Mouse (Mus musculus): Measurements from ENCODE around the gene Slit1. TPM values are rescaled to one million over a fixed set of nuclear protein-coding genes. Genes with fewer than 3 reads are reported as not detected.

The Slit1 gene
- polyA plus RNA-seq, 1 experiment from 2014 or later = 18.0 TPM

- peaks cover 30% of the 10 kb centered on the region for H3K36me3 ChIP-seq
- no peaks in the 10 kb centered on the region for H3K4me1 ChIP-seq (replicated peaks)
- H3K9me3 ChIP-seq = no peaks in the 10 kb centered on the region
- no peak for DNase-seq (ENCODE audit: low spot score)
- H3K27me3 ChIP-seq (ENCODE audit: insufficient read depth, poor library complexity, severe bottlenecking) = no peaks in the 10 kb centered on the region
- H3K4me3 ChIP-seq = no peak overlapping the region
- H3K27ac ChIP-seq = no peak overlapping the region
- 90% methylated on average over 3 of the region's 3 CpGs for WGBS
Measured at GRCm38 (mm10) chr19:41560856-41561255, 182.6 kb downstream of the Slit1 start.

- 92% methylated on average over 9 of the region's 9 CpGs for WGBS
- DNase-seq (ENCODE audit: low spot score) = no peak
- Histone ChIP-seq H3K4me3 (no peak overlapping the region), H3K4me1 (replicated peaks) (no peaks in the 10 kb centered on the region), H3K27ac (no peak overlapping the region), H3K36me3 (peaks cover 36% of the 10 kb centered on the region), H3K27me3 (ENCODE audit: insufficient read depth, poor library complexity, severe bottlenecking) (no peaks in the 10 kb centered on the region), H3K9me3 (no peaks in the 10 kb centered on the region)
Measured at GRCm38 (mm10) chr19:41558891-41559486, 184.5 kb downstream of the Slit1 start.

GRCm38 (mm10) chr19:41557491-41557890 is 186.0 kb downstream of the Slit1 start:
- H3K4me1 ChIP-seq (replicated peaks) = no peaks in the 10 kb centered on the region
- no peaks in the 10 kb centered on the region for H3K27me3 ChIP-seq (ENCODE audit: insufficient read depth, poor library complexity, severe bottlenecking)
- peaks cover 46% of the 10 kb centered on the region for H3K36me3 ChIP-seq
- H3K9me3 ChIP-seq = no peaks in the 10 kb centered on the region
- 91% methylated on average over 4 of the region's 4 CpGs for whole genome bisulfite sequencing
- no peak overlapping the region for H3K27ac ChIP-seq
- DNase-seq (ENCODE audit: low spot score) = no peak
- H3K4me3 ChIP-seq = no peak overlapping the region

DNA sequence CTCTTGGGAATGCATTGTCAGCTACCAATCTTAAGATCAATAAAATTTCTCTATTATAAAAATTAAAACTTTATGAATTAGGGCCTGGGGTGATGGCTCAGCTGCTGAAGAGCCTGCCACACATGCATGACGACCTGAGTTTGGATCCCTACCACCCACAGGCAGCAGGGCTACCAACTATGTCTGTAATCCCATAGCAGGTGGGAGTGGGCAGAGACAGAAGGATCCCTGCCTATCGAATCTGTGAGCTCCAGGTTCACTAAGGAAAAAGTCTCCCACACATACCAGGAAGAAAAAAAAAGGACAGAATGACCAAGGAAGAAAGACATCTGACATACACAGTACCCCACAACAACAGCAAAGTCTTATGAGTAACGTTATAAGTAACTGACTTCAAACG is 186.5 kb downstream of the Slit1 start:
- H3K4me1 ChIP-seq (replicated peaks) = no peaks in the 10 kb centered on the region
- DNase-seq (ENCODE audit: low spot score) = no peak
- no peak overlapping the region for H3K4me3 ChIP-seq
- H3K9me3 ChIP-seq = no peaks in the 10 kb centered on the region
- H3K27ac ChIP-seq = no peak overlapping the region
- peaks cover 49% of the 10 kb centered on the region for H3K36me3 ChIP-seq
- 85% methylated on average over 4 of the region's 4 CpGs for WGBS
- H3K27me3 ChIP-seq (ENCODE audit: insufficient read depth, poor library complexity, severe bottlenecking) = no peaks in the 10 kb centered on the region

Other genes starting within 250 kb of the Slit1 start
- 3.0 and 3.3 TPM in 2 replicates for gene Gm340, start 161.3 kb downstream of the Slit1 start, polyA plus RNA-seq (2016; fragmentation: Nextera tagmentation; extraction: Ambion mirVana)
- 27.9 and 37.9 TPM in 2 replicates for gene Arhgap19, start 58.4 kb upstream of the Slit1 start, polyA plus RNA-seq (2016; fragmentation: Nextera tagmentation; extraction: Ambion mirVana)
- 10.8 and 13.4 TPM in 2 replicates for gene Frat1, start 86.3 kb upstream of the Slit1 start, polyA plus RNA-seq (2016; fragmentation: Nextera tagmentation; extraction: Ambion mirVana)
- 5.4 and 6.7 TPM in 2 replicates for gene Frat2, start 104.5 kb upstream of the Slit1 start, polyA plus RNA-seq (2016; fragmentation: Nextera tagmentation; extraction: Ambion mirVana)
- 27.3 and 34.1 TPM in 2 replicates for gene Rrp12, start 152.5 kb upstream of the Slit1 start, polyA plus RNA-seq (2016; fragmentation: Nextera tagmentation; extraction: Ambion mirVana)
- 900 and 1,138 TPM in 2 replicates for gene Pgam1, start 168.3 kb upstream of the Slit1 start, polyA plus RNA-seq (2016; fragmentation: Nextera tagmentation; extraction: Ambion mirVana)
- 75.5 and 92.1 TPM in 2 replicates for gene Exosc1, start 189.8 kb upstream of the Slit1 start, polyA plus RNA-seq (2016; fragmentation: Nextera tagmentation; extraction: Ambion mirVana)
- gene Zdhhc16, start 189.8 kb upstream of the Slit1 start, polyA plus RNA-seq (2016; fragmentation: Nextera tagmentation; extraction: Ambion mirVana) = 87.1 and 92.5 TPM in 2 replicates
- 32.2 and 39.5 TPM in 2 replicates for gene Mms19, start 237.5 kb upstream of the Slit1 start, polyA plus RNA-seq (2016; fragmentation: Nextera tagmentation; extraction: Ambion mirVana)
- gene Ubtd1, start 238.1 kb upstream of the Slit1 start, polyA plus RNA-seq (2016; fragmentation: Nextera tagmentation; extraction: Ambion mirVana) = 11.5 and 16.9 TPM in 2 replicates